8 mouse cellular contexts compared by ENCODE assay signal in genomic region chr9:61378516-61378915, GRCm38 (mm10). TPM values are rescaled to one million over a fixed set of nuclear protein-coding genes. Genes with fewer than 3 reads are reported as not detected.
DNase-seq lines count a peak whose midpoint lies in the region; ATAC-seq and TF ChIP-seq lines count a peak whose summit lies in the region.

No protein-coding gene starts in this region.

- no peak for ATAC-seq in forebrain, embryonic 15.5 days (replicated peaks)
- ATAC-seq in limb, embryonic 14.5 days (ENCODE audit: low FRiP score, low read depth), result no peak

- H3K4me3 ChIP-seq in layer of hippocampus, adult 2 months, result no peak overlapping the region
- no peak overlapping the region for H3K4me3 ChIP-seq in forebrain, embryonic 15.5 days
- H3K4me3 ChIP-seq in limb, embryonic 14.5 days (replicated peaks; ENCODE audit: low read length), result no peak overlapping the region
- no peak overlapping the region for H3K4me3 ChIP-seq in small intestine, adult 2 months (ENCODE audit: low read depth, low read length)

- H3K27me3 ChIP-seq in forebrain, embryonic 15.5 days, result no peaks in the 10 kb centered on the region
- no peaks in the 10 kb centered on the region for H3K27me3 ChIP-seq in limb, embryonic 14.5 days (ENCODE audit: control insufficient read depth, insufficient read depth, low read length)
- no peaks in the 10 kb centered on the region for H3K27me3 ChIP-seq in small intestine, adult 2 months (ENCODE audit: control insufficient read depth, insufficient read depth, low read length)

- TF ChIP-seq POLR2A in brain, embryonic 14.5 days (IDR thresholded peaks at IDR 0.05; ENCODE audit: borderline replicate concordance, extremely low read depth, insufficient read depth, insufficient read length, poor library complexity, severe bottlenecking), result no peak
- TF ChIP-seq POLR2A in limb, embryonic 14.5 days (IDR thresholded peaks at IDR 0.05; ENCODE audit: borderline replicate concordance, extremely low read depth, insufficient read depth, insufficient read length), result no peak
- TF ChIP-seq POLR2A in small intestine, adult 2 months (IDR thresholded peaks at IDR 0.05; ENCODE audit: low read depth, low read length), result no peak

- no peaks in the 10 kb centered on the region for H3K36me3 ChIP-seq in forebrain, embryonic 15.5 days
- H3K36me3 ChIP-seq in limb, embryonic 14.5 days (ENCODE audit: control insufficient read depth, insufficient read depth, low read length), result peaks cover 63% of the 10 kb centered on the region
- peaks cover 18% of the 10 kb centered on the region for H3K36me3 ChIP-seq in small intestine, adult 2 months (ENCODE audit: control insufficient read depth, insufficient read depth, low read length)

- H3K9me3 ChIP-seq in forebrain, embryonic 15.5 days, result no peaks in the 10 kb centered on the region
- no peaks in the 10 kb centered on the region for H3K9me3 ChIP-seq in limb, embryonic 14.5 days (ENCODE audit: control insufficient read depth, low read length)

- H3K9ac ChIP-seq in forebrain, embryonic 15.5 days (replicated peaks), result no peak overlapping the region
- no peak overlapping the region for H3K9ac ChIP-seq in limb, embryonic 14.5 days (ENCODE audit: low read depth, low read length, severe bottlenecking)

- 24% methylated on average over 8 of the region's 8 CpGs for WGBS in forebrain, embryonic 15.5 days
- 32% methylated on average over 8 of the region's 8 CpGs for WGBS in limb, embryonic 14.5 days
- 45% methylated on average over 8 of the region's 8 CpGs for WGBS in small intestine, adult 2 months

- TF ChIP-seq CTCF in layer of hippocampus, adult 2 months (conservative IDR thresholded peaks at IDR 0.05), result no peak
- TF ChIP-seq CTCF in brain, embryonic 14.5 days (IDR thresholded peaks at IDR 0.05; ENCODE audit: borderline replicate concordance, extremely low read depth, insufficient read depth, insufficient read length), result no peak
- TF ChIP-seq CTCF in small intestine, adult 2 months (IDR thresholded peaks at IDR 0.05; ENCODE audit: extremely low read depth, insufficient read length, insufficient replicate concordance, low read depth, low read length), result no peak

- 0 out of 2 replicates have a peak overlapping the region, but pooled peaks have one; percentile 23 for H3K27ac ChIP-seq in layer of hippocampus, adult 2 months
- H3K27ac ChIP-seq in forebrain, embryonic 15.5 days (replicated peaks), result peak overlapping the region; percentile 12; the same call in 1 of the 2 replicates
- no peak overlapping the region for H3K27ac ChIP-seq in limb, embryonic 14.5 days (replicated peaks; ENCODE audit: low read depth, low read length)
- H3K27ac ChIP-seq in small intestine, adult 2 months (ENCODE audit: insufficient read depth, low read depth, low read length), result peak overlapping the region; percentile 54

- DNase-seq in layer of hippocampus, adult 2 months (ENCODE audit: low spot score in 2 of 2), result peak in 1 of 2 experiments; percentile 14
- DNase-seq in layer of hippocampus, postnatal 14 days (ENCODE audit: low spot score in 2 of 2), result no peak
- DNase-seq in brain, embryonic 14.5 days (ENCODE audit: low read depth), result peak; percentile 60
- DNase-seq in limb, embryonic 14.5 days (ENCODE audit: low spot score), result no peak
- no peak for DNase-seq in urinary bladder, postnatal 4 days (ENCODE audit: low spot score in 2 of 2)
- DNase-seq in thymus, postnatal 0 days (ENCODE audit: low spot score), result no peak

- H3K4me1 ChIP-seq in forebrain, embryonic 15.5 days, result peaks cover 91% of the 10 kb centered on the region
- peaks cover 83% of the 10 kb centered on the region for H3K4me1 ChIP-seq in limb, embryonic 14.5 days (ENCODE audit: control insufficient read depth, insufficient read depth, low read length)
- peaks cover 57% of the 10 kb centered on the region for H3K4me1 ChIP-seq in small intestine, adult 2 months (ENCODE audit: control insufficient read depth, insufficient read depth, insufficient read length, low read length)

- H3K4me2 ChIP-seq in forebrain, embryonic 15.5 days (replicated peaks), result peak overlapping the region; percentile 69
- H3K4me2 ChIP-seq in limb, embryonic 14.5 days (replicated peaks; ENCODE audit: low read depth, low read length, severe bottlenecking), result peak overlapping the region; percentile 98; the same call in 1 of the 2 replicates

RNA-seq across cellular contexts. Expression of gene Tle3, which starts 6.3 kb away (rescaled TPM):
- 10 to 100 TPM; 53.1 to 57.2 TPM for total RNA-seq in layer of hippocampus, adult 2 months (2021)
- 10 to 100 TPM; 73.5 to 77.2 TPM for total RNA-seq in layer of hippocampus, postnatal 14 days (2021)
- 108 and 121 TPM in 2 replicates for polyA plus RNA-seq in brain, embryonic 14.5 days (2012; rRNA removed)
- 39.9 and 40.9 TPM in 2 replicates for polyA plus RNA-seq in forebrain, embryonic 15.5 days (2015; fragmentation: Nextera tagmentation; extraction: Ambion mirVana)
- 113 and 156 TPM in 2 replicates for polyA plus RNA-seq in limb, embryonic 14.5 days (2012; rRNA removed)
- 45.1 and 47.3 TPM in 2 replicates for polyA plus RNA-seq in limb, embryonic 14.5 days (2014; fragmentation: Nextera tagmentation; extraction: Ambion mirVana)
- 37.4 and 136 TPM in 2 replicates for polyA plus RNA-seq in small intestine, adult 2 months (2012; rRNA removed)
- polyA plus RNA-seq in thymus, postnatal 0 days (2015; fragmentation: Nextera tagmentation; extraction: Ambion mirVana), result 40.3 and 42.6 TPM in 2 replicates
